Mouse (Mus musculus) layer of hippocampus, adult 9-11 months (tissue): ENCODE results near the gene Timp1.

ENCODE experiments used
- DNase-seq: peaks from one replicate; pipeline ENCODE4 v3.0.0; 2022

The Timp1 gene

DNA sequence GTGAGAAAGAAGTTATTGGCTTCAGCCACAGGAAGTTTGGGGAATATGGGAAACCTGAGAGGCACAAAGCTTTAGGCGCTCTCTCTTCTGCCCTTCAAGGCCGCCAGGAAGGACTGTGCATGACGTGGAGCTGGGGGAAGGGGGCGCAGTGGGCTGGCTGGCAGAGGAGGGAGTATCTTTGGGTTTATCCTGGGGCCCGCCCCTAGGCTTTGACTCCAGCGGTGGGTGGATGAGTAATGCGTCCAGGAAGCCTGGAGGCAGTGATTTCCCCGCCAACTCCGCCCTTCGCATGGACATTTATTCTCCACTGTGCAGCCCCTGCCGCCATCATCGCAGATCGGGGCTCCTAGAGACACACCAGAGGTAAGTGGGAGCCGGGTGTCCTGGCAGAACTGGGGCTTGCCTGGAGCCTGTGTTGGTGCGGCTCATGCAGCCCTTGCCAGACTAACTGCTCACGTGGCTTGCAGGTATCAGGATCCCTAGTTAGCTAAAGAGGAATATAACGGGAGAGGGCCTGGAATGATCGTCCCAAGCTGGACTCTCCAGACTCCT is at the start of gene Timp1:
Gene Timp1 (plus strand): TSS at position 205 of the 552 bp plus-strand sequence.
- no peak for DNase-seq

DNA sequence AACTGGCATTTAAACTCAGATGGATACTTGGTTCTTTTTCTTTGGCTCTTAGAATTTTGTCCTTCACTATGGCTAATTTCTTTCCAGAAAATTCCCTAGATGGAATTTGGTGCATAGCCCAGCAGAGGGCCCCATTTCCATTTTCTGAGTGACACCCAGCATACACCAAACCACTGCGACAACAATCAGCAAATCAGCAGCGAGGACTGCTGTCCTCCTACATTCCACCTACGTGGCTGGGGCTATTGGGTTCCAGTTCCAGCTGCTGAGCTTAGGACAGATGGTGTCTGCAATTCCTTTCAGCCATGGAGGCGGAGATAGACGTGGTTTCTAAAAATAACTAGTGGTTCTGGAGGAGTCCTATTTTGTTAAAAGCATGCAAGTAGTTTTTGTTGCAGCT is 41.0 kb upstream of the Timp1 start:
- DNase-seq = peak; percentile 86

- DNase-seq = no peak
Observed at GRCm38 (mm10) chrX:20847232-20847631, 22.7 kb upstream of the Timp1 start.

DNA sequence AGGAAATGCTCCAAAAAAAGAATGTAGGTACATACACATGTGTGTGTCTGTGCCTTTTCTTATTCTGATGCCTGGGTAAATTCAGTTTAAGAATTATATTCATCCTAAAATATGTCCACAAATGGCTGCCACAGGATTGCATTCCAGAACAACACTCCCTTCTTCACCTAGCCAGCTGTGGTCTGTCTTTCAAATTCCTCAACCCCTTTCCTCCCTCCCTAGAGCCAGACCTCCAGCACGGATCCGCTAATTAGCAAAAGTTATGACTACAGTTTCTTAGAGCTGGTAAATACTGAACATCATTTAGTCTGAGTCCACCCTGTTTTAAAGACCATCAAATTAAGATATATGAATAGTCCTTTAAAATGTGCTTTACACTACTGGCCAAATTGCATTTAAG is 22.1 kb upstream of the Timp1 start:
- no peak for DNase-seq

DNA sequence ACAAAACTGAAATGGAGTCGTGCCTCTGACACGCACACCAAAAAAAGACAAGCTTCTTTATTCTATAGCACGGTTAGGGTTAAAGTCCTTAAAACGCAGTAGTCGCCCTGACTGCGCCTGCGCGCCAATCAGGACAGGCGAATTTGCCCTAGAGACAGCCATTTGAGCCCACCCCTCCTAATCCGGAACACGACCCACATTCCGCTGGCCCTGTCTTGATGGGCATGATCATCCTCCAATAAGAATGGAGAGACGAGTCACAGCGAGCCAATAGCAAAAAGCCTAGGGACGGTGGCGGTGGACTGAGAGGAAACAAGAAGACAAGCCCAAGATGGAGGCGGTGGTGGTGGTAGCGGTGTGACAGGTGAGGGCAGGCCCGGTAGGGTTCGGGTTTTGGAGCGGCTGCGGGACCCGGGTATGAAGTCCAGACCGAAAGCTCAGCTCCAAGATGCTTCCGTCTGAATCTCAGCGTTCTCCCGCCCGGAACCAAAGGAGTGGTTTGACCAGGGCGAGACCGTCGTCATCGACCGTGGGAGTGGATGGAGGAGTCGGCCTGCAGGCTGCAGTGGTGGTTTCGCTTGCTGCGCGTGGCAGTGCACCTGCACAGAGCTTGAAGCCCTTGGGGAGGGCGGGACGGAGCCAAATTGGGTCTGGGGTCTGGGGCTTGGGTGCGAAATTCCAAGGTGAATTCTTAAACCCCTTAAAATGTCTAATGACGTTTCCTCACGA is 21.5 kb upstream of the Timp1 start:
- DNase-seq = peak; percentile 96

DNA sequence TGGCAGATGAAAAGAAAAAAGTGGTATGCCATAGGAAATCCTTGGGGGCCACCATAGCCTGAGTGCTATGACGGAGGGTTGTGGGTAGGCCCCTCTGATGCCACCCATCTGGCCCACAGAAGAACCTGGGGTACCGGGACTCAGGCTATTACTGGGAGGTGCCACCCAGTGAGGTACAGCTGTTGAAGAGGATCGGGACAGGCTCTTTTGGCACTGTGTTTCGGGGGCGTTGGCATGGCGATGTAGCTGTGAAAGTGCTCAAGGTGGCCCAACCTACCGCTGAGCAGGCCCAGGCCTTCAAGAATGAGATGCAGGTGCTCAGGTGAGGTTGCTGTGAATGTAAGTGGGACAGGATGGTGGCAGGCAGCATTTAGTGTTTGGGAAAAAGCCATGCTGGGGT is 16.2 kb upstream of the Timp1 start:
- DNase-seq = no peak

- DNase-seq = no peak
Observed at GRCm38 (mm10) chrX:20861453-20862104, 8.4 kb upstream of the Timp1 start.

- no peak for DNase-seq
Observed at GRCm38 (mm10) chrX:20862105-20863065, 7.6 kb upstream of the Timp1 start.

GRCm38 (mm10) chrX:20863161-20864101 is 6.5 kb upstream of the Timp1 start:
- no peak for DNase-seq

- no peak for DNase-seq
Observed at GRCm38 (mm10) chrX:20868091-20868490, 1.9 kb upstream of the Timp1 start.

DNA sequence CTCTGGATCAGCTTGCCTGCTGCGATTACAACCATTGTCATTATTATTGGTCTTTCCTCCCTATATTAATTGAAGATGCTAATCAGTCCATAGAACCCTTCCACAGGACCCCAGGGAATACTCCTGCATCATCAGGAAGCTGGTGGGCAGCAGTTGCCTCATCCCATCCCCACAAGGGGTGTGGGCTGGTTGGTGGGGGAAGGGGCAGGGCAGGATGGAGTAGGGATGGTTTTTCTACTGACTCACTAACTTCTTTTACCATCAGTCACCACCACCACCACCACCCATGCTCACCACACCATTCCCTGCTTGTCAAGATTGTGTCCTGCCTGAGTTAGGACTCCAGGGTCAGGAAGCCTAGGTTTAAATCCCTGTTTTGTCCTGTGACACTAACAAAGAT is 763 bp upstream of the Timp1 start:
- no peak for DNase-seq

- peak; percentile 31 for DNase-seq
Observed at GRCm38 (mm10) chrX:20872928-20873500, 3.0 kb downstream of the Timp1 start.

- DNase-seq = no peak
Observed at GRCm38 (mm10) chrX:20875241-20875640, 5.3 kb downstream of the Timp1 start.

DNA sequence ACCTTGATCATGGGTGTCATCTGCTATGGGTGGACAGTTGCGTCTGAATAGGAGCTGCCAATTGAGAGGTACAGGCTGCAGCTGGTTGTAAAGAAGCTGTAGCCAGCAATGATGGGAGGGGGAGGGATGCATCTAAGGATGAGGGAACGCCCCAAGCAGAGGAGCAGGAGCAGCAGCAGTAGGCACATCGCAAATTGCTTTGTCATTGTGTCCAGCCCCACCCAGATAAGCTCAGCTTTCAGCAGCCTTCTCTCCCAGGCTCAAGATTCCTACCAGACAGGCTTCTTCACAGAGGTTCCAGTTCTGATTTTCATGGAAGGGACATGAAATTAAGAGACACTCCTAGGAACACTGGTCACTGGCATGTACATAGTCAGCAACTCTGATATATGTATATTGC is 40.1 kb downstream of the Timp1 start:
- DNase-seq = no peak

DNA sequence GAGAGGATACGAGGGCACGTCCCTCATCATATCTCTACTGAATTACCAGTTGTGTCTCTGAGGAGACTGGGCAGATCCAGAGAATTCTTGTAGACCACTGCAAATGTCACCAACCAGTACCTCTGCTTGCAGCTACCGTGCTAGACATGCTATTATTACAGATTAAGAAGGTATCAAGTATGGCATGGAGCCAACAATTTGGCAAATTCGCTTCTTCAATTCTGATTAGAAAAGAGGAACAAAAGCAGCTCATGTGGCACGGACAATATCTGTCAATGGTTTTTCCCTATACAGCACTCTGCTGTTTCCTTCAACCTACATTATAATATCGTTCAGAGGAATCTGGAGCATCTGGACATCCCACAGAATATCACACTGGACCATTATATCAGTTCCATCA is 43.8 kb downstream of the Timp1 start:
- no peak for DNase-seq

DNA sequence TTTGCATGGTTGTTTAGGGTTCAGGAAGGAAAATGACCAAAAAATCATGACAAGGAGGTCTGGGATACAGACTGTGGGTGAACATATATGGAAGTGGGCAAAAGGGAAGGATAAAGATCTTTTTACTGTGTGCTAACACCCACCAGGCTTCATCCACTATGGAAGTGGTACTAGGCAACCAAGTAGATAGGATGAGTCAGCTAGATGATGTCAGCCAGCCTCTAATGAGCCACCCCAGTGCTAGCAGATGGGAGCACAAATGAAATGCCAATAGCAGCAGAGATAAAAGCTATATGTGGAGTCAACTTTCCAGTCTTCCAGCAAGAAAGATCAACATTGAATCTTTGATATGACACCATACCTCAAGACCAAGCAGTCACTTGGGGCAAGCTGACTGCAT is 45.1 kb downstream of the Timp1 start:
- peak; percentile 52 for DNase-seq

- DNase-seq = no peak
Observed at GRCm38 (mm10) chrX:20920249-20920843, 50.4 kb downstream of the Timp1 start.

GRCm38 (mm10) chrX:20920844-20921364 is 50.9 kb downstream of the Timp1 start, which contains the start of gene Syn1:
Syn1 (minus strand) TSS chrX:20921004.
- DNase-seq = peak; percentile 90

- no peak for DNase-seq
Observed at GRCm38 (mm10) chrX:20921366-20921765, 51.4 kb downstream of the Timp1 start.

DNA sequence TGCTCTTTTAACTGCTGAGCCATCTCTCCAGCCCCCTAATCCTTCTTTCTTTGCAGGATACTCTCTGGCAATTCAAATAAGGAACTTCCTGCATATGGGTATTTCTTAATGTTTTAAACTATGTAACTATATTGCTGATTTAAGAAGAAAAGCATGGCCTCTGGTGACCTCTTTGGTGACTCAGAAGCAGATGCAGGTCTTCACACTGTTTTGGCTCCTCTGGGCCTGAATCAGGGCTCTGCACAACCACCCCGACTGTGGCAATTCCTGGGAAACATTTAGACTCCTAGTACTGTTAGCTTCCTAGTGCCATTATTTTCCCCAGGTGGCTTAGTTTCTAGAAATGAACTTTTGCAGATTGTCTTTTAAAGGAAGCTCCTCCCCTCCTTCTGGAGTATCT is 53.5 kb downstream of the Timp1 start:
- no peak for DNase-seq
